Mouse (Mus musculus) megakaryocyte, embryonic 14.5 days (primary cell): ENCODE measurements around the gene Tbc1d10c. TPM values are rescaled to one million over a fixed set of nuclear protein-coding genes. Genes with fewer than 3 reads are reported as not detected.

Experiments used
- H3K27me3 ChIP-seq: replicated peaks from 2 replicates; pipeline ENCODE3; 2012; ENCODE audit warnings: inconsistent platforms
- H3K36me3 ChIP-seq: replicated peaks from 2 replicates; pipeline ENCODE3; 2012; ENCODE audit warnings: low read length, inconsistent platforms, mixed read lengths
- H3K4me1 ChIP-seq: 2 replicates; pipeline ENCODE4 v1.6.1; 2012; ENCODE audit warnings: inconsistent platforms
- H3K4me3 ChIP-seq: replicated peaks from 2 replicates; pipeline ENCODE3; 2012; ENCODE audit warnings: moderate library complexity, mild to moderate bottlenecking, inconsistent platforms
- H3K9me3 ChIP-seq: 2 replicates; pipeline ENCODE4 v1.6.1; 2012; ENCODE audit warnings: inconsistent platforms
- FLI1 ChIP-seq: IDR thresholded peaks from 2 replicates; pipeline ENCODE4 v1.6.1; 2012; ENCODE audit warnings: low read length, inconsistent platforms, mixed read lengths
- GATA1 ChIP-seq: IDR thresholded peaks from 3 replicates; pipeline ENCODE4 v1.6.1; 2012; ENCODE audit warnings: mixed read lengths, low read length, inconsistent platforms, borderline replicate concordance
- polyA plus RNA-seq: library from polyadenylated mRNA; stranded (reverse); fragments of >175 nt; gene quantifications from 2 replicates; pipeline ENCODE4 v1.2.3, GENCODE M21; 2012; ENCODE audit warnings: low replicate concordance; ENCODE audit not compliant: insufficient read depth

Gene Tbc1d10c
- 24.1 and 31.5 TPM in 2 replicates for polyA plus RNA-seq

- peaks cover 60% of the 10 kb centered on the region for H3K36me3 ChIP-seq
- H3K27me3 ChIP-seq: no peaks in the 10 kb centered on the region
- TF ChIP-seq FLI1 (no peak), GATA1 (no peak)
- no peaks in the 10 kb centered on the region for H3K9me3 ChIP-seq
- H3K4me1 ChIP-seq: peaks cover 88% of the 10 kb centered on the region
- H3K4me3 ChIP-seq: peak within 1 kb of the TSS; percentile 98
Observed at GRCm38 (mm10) chr19:4190831-4191334, at the start of gene Tbc1d10c. Gene Tbc1d10c (minus strand): TSS chr19:4191284.

- no peaks in the 10 kb centered on the region for H3K36me3 ChIP-seq
- no peak overlapping the region for H3K4me3 ChIP-seq
- peaks cover 8% of the 10 kb centered on the region; the same call in 1 of the 2 replicates for H3K4me1 ChIP-seq
- TF ChIP-seq GATA1: no peak
- H3K9me3 ChIP-seq: peaks cover 4% of the 10 kb centered on the region; the same call in 1 of the 2 replicates
- H3K27me3 ChIP-seq: peaks cover 18% of the 10 kb centered on the region
Observed at GRCm38 (mm10) chr19:4240247-4240668, 49.2 kb upstream of the Tbc1d10c start.

DNA sequence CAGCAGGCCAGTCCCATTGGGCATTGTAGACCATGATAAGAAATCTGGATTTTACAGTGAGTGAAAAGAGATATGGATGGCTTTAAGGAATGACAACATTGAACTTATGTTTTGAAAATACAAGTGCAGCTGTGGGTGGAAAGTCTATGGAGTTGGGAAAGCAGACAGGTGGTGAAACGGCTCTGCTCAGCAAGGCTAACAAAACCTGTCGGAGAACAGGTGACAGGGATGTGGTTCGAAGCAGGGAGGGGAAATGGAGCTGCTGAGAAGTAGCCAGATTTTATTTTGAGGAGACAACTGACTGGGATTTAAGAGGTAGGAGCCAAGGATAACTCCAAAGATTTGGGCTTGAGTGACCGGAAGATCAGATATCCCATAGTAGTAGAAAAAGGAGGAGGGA, 43.5 kb upstream of the Tbc1d10c start:
- H3K4me3 ChIP-seq: no peak overlapping the region
- peaks cover 10% of the 10 kb centered on the region for H3K36me3 ChIP-seq
- H3K4me1 ChIP-seq: peaks cover 44% of the 10 kb centered on the region
- H3K27me3 ChIP-seq: peaks cover 5% of the 10 kb centered on the region
- no peak for TF ChIP-seq GATA1
- no peak for TF ChIP-seq FLI1
- peaks cover 4% of the 10 kb centered on the region; the same call in 1 of the 2 replicates for H3K9me3 ChIP-seq

- TF ChIP-seq GATA1 (no peak), FLI1 (no peak)
- H3K4me3 ChIP-seq: peak overlapping the region; percentile 95
Observed at GRCm38 (mm10) chr19:4232651-4233050, 41.6 kb upstream of the Tbc1d10c start.

GRCm38 (mm10) chr19:4232186-4232572, 41.1 kb upstream of the Tbc1d10c start:
- Histone ChIP-seq H3K9me3 (no peaks in the 10 kb centered on the region), H3K36me3 (peaks cover 10% of the 10 kb centered on the region), H3K27me3 (peaks cover 8% of the 10 kb centered on the region), H3K4me3 (peak overlapping the region; percentile 95), H3K4me1 (peaks cover 67% of the 10 kb centered on the region)
- TF ChIP-seq FLI1 (no peak), GATA1 (no peak)

More at GRCm38 (mm10) chr19:4232651-4233050, 41.6 kb upstream of the Tbc1d10c start:
- Histone ChIP-seq H3K9me3 (peaks cover 4% of the 10 kb centered on the region; the same call in 1 of the 2 replicates), H3K36me3 (peaks cover 10% of the 10 kb centered on the region), H3K27me3 (peaks cover 5% of the 10 kb centered on the region), H3K4me1 (peaks cover 62% of the 10 kb centered on the region)

GRCm38 (mm10) chr19:4231253-4232185, 40.4 kb upstream of the Tbc1d10c start, which contains the start of gene Pold4:
Gene Pold4 (plus strand): TSS chr19:4231899.
- no peaks in the 10 kb centered on the region for H3K9me3 ChIP-seq
- peaks cover 15% of the 10 kb centered on the region for H3K27me3 ChIP-seq
- peaks cover 10% of the 10 kb centered on the region for H3K36me3 ChIP-seq
- peaks cover 74% of the 10 kb centered on the region for H3K4me1 ChIP-seq
- peak within 1 kb of the TSS; percentile 95 for H3K4me3 ChIP-seq
- TF ChIP-seq GATA1: no peak

- peaks cover 20% of the 10 kb centered on the region for H3K27me3 ChIP-seq
- peaks cover 10% of the 10 kb centered on the region for H3K36me3 ChIP-seq
- no peak overlapping the region for H3K4me3 ChIP-seq
- TF ChIP-seq GATA1 (no peak), FLI1 (no peak)
- H3K4me1 ChIP-seq: peaks cover 78% of the 10 kb centered on the region
- H3K9me3 ChIP-seq: no peaks in the 10 kb centered on the region
Observed at GRCm38 (mm10) chr19:4230415-4230814, 39.3 kb upstream of the Tbc1d10c start.

GRCm38 (mm10) chr19:4229451-4230076, 38.5 kb upstream of the Tbc1d10c start:
- TF ChIP-seq GATA1 (no peak), FLI1 (no peak)
- Histone ChIP-seq H3K9me3 (no peaks in the 10 kb centered on the region), H3K4me1 (peaks cover 81% of the 10 kb centered on the region), H3K36me3 (peaks cover 10% of the 10 kb centered on the region), H3K27me3 (peaks cover 23% of the 10 kb centered on the region), H3K4me3 (no peak overlapping the region)

DNA sequence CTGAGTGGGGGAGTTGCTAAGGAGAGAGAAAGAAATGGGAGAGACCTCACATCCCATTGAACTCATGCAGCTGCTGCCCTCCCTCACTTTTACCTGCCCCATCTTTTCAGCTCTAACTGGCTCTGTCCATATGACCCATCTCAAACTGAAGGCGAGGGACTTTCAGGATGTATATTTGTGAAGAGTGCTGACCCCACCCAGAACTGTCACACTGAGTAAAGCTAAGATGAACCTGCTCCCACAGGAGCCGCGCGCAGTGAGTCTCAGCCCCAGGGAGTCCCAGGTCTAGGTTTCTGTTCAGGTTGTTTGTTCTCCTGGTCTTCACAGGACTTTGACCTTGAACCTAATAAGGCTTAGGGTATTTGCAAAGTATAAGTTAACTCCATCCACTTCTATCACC, 37.8 kb upstream of the Tbc1d10c start:
- Histone ChIP-seq H3K4me3 (no peak overlapping the region), H3K36me3 (peaks cover 10% of the 10 kb centered on the region), H3K4me1 (peaks cover 81% of the 10 kb centered on the region), H3K27me3 (peaks cover 23% of the 10 kb centered on the region), H3K9me3 (no peaks in the 10 kb centered on the region)
- no peak for TF ChIP-seq FLI1
- TF ChIP-seq GATA1: no peak
